Comparison of ENCODE assay signal across 28 mouse cellular contexts in the genomic region with DNA sequence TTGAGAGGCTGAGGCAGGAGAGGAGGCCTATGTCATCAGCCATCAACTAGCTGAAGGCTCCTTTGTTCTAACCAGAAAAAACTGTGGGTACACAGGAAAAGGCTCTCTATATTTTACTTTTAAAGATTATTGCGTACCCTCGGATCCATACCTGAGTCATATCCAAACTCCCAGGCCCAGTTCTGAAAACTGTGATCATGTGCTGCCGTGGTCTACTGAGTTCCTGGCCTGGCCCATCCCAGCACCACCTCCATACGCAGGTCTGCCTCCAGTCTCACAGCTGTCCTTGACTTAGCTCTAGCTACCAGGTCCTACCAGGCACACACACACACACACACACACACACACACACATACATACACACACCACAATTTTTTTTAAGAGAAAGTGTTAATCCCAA.
"Had no signal": no experiment of that assay in that cellular context is flagged by ENCODE, and none has a peak within 500 bp of the region (broad histone marks: within the 10 kb centered on the region; RNA-seq: fewer than 3 reads in every experiment).

No protein-coding gene starts in this region.

- H3K27ac ChIP-seq: embryonic facial prominence, embryonic 10.5 days; embryonic facial prominence, embryonic 12.5 days; embryonic facial prominence, embryonic 13.5 days; embryonic facial prominence, embryonic 15.5 days; forebrain, embryonic 12.5 days; forebrain, embryonic 13.5 days; forebrain, embryonic 15.5 days; gastrocnemius, adult 2 months; heart, adult 2 months had no signal

- DNase-seq: cerebellum, adult 8-10 months; cerebellum, adult 9-10 months; cerebellum, adult 9-11 months; cerebellum, postnatal 10 days; cerebellum, postnatal 14 days; cerebellum, postnatal 25 days; cerebellum, postnatal 36 days; embryo, embryonic 11 days; forebrain, postnatal 0 days; gastrocnemius, adult 2 months; gastrocnemius, postnatal 10 days; gastrocnemius, postnatal 14 days; gastrocnemius, postnatal 25 days; gastrocnemius, postnatal 36 days; heart, adult 11 months; heart, adult 18-20 months; heart, adult 2 months had no signal

- H3K4me3 ChIP-seq: embryonic facial prominence, embryonic 10.5 days; embryonic facial prominence, embryonic 12.5 days; embryonic facial prominence, embryonic 13.5 days; embryonic facial prominence, embryonic 15.5 days; erythroblast, embryonic 14.5 days; forebrain, embryonic 10.5 days; forebrain, embryonic 12.5 days; forebrain, embryonic 13.5 days; forebrain, embryonic 15.5 days; gastrocnemius, adult 2 months; heart, adult 2 months had no signal

- H3K4me1 ChIP-seq: embryonic facial prominence, embryonic 12.5 days; forebrain, embryonic 12.5 days; forebrain, embryonic 15.5 days had no signal

- H3K36me3 ChIP-seq: embryonic facial prominence, embryonic 10.5 days; embryonic facial prominence, embryonic 12.5 days; embryonic facial prominence, embryonic 13.5 days; embryonic facial prominence, embryonic 15.5 days; forebrain, embryonic 10.5 days; forebrain, embryonic 12.5 days; forebrain, embryonic 15.5 days had no signal

- H3K9ac ChIP-seq: embryonic facial prominence, embryonic 12.5 days; embryonic facial prominence, embryonic 13.5 days; embryonic facial prominence, embryonic 15.5 days; forebrain, embryonic 12.5 days; forebrain, embryonic 13.5 days; forebrain, embryonic 15.5 days; forebrain, postnatal 0 days had no signal

- H3K9me3 ChIP-seq: embryonic facial prominence, embryonic 10.5 days; embryonic facial prominence, embryonic 12.5 days; embryonic facial prominence, embryonic 13.5 days; embryonic facial prominence, embryonic 15.5 days; forebrain, embryonic 10.5 days; forebrain, embryonic 12.5 days; forebrain, embryonic 13.5 days; forebrain, embryonic 15.5 days had no signal

- H3K27me3 ChIP-seq: embryonic facial prominence, embryonic 12.5 days; embryonic facial prominence, embryonic 13.5 days; embryonic facial prominence, embryonic 15.5 days; forebrain, embryonic 12.5 days; forebrain, embryonic 13.5 days; forebrain, embryonic 15.5 days had no signal

- H3K4me2 ChIP-seq: embryonic facial prominence, embryonic 12.5 days; embryonic facial prominence, embryonic 13.5 days; embryonic facial prominence, embryonic 15.5 days; forebrain, embryonic 12.5 days; forebrain, embryonic 13.5 days; forebrain, embryonic 15.5 days had no signal

- ATAC-seq: forebrain, embryonic 13.5 days; forebrain, embryonic 14.5 days; forebrain, embryonic 15.5 days; forebrain, embryonic 16.5 days; forebrain, postnatal 0 days had no signal
